Mouse (Mus musculus) skeletal muscle tissue, adult 2 months (tissue): ENCODE measurements at regions not wholly inside any gene's neighbourhood (a gene's known extent, or its start where the extent isn't known, plus 50 kb on each side); places are given as distances from the start of the nearest gene placed in this dataset.

Experiments used
- DNase-seq: peaks from one replicate; pipeline ENCODE4 v3.0.0-alpha.2; 2012; ENCODE audit warnings: low read depth, low spot score

- no peak for DNase-seq
These were observed 294.3 kb downstream of the Etv1 start for GRCm38 (mm10) chr12:39073289-39074022.

GRCm38 (mm10) chr12:39086285-39086684, 307.1 kb downstream of the Etv1 start:
- DNase-seq = no peak

GRCm38 (mm10) chr12:39094638-39095230, 315.6 kb downstream of the Etv1 start:
- DNase-seq = no peak

- DNase-seq = no peak
These were observed 344.4 kb downstream of the Etv1 start for GRCm38 (mm10) chr12:39123391-39124095.

GRCm38 (mm10) chr12:39154689-39155088, 375.5 kb downstream of the Etv1 start:
- DNase-seq = no peak

- DNase-seq = no peak
These were observed 397.8 kb downstream of the Etv1 start for GRCm38 (mm10) chr12:39176958-39177357.

GRCm38 (mm10) chr12:39224073-39224472, 444.9 kb downstream of the Etv1 start:
- no peak for DNase-seq

- no peak for DNase-seq
These were observed 477.4 kb downstream of the Etv1 start for GRCm38 (mm10) chr12:39256605-39257004.

- no peak for DNase-seq
These were observed 478.4 kb downstream of the Etv1 start for GRCm38 (mm10) chr12:39257571-39257970.

- DNase-seq = no peak
These were observed 510.5 kb downstream of the Etv1 start for GRCm38 (mm10) chr12:39289676-39290075.

- no peak for DNase-seq
These were observed 522.4 kb downstream of the Etv1 start for GRCm38 (mm10) chr12:39301351-39302212.

- DNase-seq = no peak
These were observed 523.0 kb downstream of the Etv1 start for GRCm38 (mm10) chr12:39302213-39302591.

- no peak for DNase-seq
These were observed 528.6 kb downstream of the Etv1 start for GRCm38 (mm10) chr12:39307746-39308145.

- DNase-seq = no peak
These were observed 530.7 kb downstream of the Etv1 start for GRCm38 (mm10) chr12:39309905-39310304.

GRCm38 (mm10) chr12:39317229-39317628, 538.0 kb downstream of the Etv1 start:
- DNase-seq = peak; percentile 28

GRCm38 (mm10) chr12:39321453-39321852, 542.3 kb downstream of the Etv1 start:
- no peak for DNase-seq

GRCm38 (mm10) chr12:39326157-39326556, 547.0 kb downstream of the Etv1 start:
- no peak for DNase-seq

GRCm38 (mm10) chr12:39326668-39327299, 547.6 kb downstream of the Etv1 start:
- DNase-seq = no peak

- DNase-seq = no peak
These were observed 549.2 kb downstream of the Etv1 start for GRCm38 (mm10) chr12:39328377-39328776.

- no peak for DNase-seq
These were observed 559.9 kb downstream of the Etv1 start for GRCm38 (mm10) chr12:39339101-39339538.

GRCm38 (mm10) chr12:39341751-39342271, 562.6 kb downstream of the Etv1 start:
- no peak for DNase-seq
